Mouse (Mus musculus): Measurements from ENCODE around the gene Slc23a2.

DNA sequence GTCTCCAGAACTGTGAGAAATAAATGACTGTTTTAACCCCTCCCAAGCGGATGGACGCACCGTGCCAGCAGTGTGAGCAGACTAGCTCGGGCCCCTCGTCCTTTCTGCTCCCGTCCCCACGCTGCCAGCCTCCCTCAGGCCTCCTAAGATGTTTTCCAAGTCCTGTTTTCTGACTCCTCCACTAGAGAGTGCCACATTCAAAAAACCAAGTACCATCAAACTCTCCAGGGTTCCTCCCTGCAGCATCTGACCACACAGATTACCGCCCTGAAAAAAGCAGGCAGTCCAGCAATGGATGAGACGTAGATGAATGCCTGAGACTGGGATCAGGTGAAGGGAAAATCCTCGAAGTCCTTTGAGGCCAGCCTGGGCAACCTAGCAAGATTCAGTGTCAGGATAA, 4.4 kb downstream of the Slc23a2 start:
- TF ChIP-seq CTCF (conservative IDR thresholded peaks at IDR 0.05; ENCODE audit: low read length) (0 out of 2 replicates have a peak, but pooled peaks have one; percentile 4), NANOG (IDR thresholded peaks at IDR 0.05; ENCODE audit: borderline replicate concordance, low read length) (no peak)

Data from E14TG2a.4 (cell line).